Mouse (Mus musculus) skeletal muscle tissue, postnatal 0 days (tissue): ENCODE measurements around the gene Gm7544. TPM values are rescaled to one million over a fixed set of nuclear protein-coding genes. Genes with fewer than 3 reads are reported as not detected.

ENCODE experiments used
- polyA plus RNA-seq: library from polyadenylated mRNA; unstranded; fragments of >200 nt; fragmentation: Nextera tagmentation; extraction: Ambion mirVana; gene quantifications from 2 replicates; pipeline ENCODE4 v1.2.1, GENCODE M21; 2015

Gm7544 gene
- not detected in 2 replicates for polyA plus RNA-seq

DNA sequence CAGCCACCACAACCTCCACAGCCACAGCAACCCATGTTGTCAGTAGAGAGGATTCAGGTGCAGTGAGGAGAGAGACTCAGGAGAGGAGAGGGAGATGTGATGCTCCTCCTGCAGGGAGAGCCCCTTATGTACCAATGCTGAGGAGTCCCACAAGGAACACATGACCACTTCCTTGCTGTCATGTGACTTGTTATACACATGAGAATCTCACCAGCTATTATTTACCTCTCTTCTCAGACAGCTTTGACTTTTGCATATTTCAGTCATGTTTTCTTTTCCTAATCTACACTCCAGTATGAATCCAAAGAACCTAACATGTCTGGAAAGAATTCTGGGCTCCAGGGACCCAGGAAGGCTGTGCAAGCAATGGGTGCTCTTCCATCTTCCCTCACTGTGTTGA lies at the start of gene Gm7544:
Gm7544 (minus strand) TSS at position 101 of the 400 bp plus-strand sequence.

DNA sequence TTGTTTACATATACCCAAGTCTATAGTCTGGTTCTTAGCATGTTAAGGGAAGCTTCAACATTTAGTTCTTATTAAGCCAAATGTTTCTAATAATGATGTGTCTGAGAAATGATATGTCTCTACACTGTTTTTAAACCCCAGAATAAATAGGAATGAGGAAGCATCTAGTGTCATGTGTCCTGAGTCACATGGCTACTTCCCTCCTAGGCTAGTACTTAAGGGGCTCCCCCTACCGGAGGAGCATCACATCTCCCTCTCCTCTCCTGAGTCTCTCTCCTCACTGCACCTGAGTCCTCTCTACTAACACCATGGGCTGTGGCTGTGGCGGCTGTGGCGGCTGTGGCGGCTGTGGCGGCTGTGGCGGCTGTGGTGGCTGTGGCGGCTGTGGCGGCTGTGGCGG lies 44.5 kb upstream of the Gm7544 start, which contains the start of gene Gm47959:
Gm47959 (plus strand) TSS at position 243 of the 400 bp plus-strand sequence.

DNA sequence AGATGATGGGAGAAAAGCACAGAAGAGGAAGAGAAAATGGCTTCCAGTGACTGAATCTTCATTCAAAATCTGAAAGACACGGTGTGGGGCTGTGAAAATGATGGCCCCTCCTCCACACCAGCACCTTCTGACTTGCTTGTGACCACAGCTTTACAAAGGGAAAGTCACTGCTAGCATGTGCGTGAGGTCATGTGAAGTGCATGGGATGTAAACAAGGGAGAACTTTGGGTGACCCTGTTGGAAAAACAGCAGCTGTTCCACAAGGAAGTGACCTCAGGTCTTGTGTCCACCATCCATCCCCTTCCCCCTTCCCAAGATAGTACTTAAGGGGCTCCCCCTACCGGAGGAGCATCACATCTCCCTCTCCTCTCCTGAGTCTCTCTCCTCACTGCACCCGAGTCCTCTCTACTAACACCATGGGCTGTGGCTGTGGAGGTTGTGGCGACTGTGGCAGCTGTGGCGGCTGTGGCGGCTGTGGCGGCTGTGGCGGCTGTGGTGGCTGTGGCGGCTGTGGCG lies 4.1 kb upstream of the Gm7544 start, which contains the start of gene Gm47955:
Gm47955 (plus strand) TSS at position 417 of the 516 bp plus-strand sequence.

GRCm38 (mm10) chr1:82943295-82943694 lies 12.5 kb downstream of the Gm7544 start, which contains the start of gene A030003K21Rik:
Gene A030003K21Rik, minus strand, starts transcription at chr1:82943388.

DNA sequence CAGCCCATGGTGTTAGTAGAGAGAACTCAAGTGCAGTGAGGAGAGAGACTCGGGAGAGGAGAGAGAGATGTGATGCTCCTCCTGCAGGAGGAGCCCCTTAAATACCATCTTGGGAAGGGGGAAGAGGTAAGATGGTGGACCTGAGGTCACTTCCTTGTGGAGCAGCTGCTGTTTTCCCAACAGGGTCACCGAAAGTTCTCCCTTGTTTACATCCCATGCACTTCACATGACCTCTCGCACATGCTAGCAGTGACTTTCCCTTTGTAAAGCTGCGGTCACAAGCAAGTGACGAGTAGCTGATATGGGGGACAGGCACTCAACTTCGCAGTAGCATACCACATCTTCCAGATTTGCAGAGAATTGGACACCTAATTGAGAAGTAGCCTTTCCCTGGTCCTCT lies 24.5 kb downstream of the Gm7544 start, which contains the start of gene Gm6217:
Gm6217 (minus strand) TSS at position 74 of the 400 bp plus-strand sequence.

GRCm38 (mm10) chr1:82924650-82925049 lies 31.2 kb downstream of the Gm7544 start, which contains the start of gene A030014E15Rik:
Gene A030014E15Rik, plus strand, starts transcription at chr1:82924917.

GRCm38 (mm10) chr1:82913025-82913424 lies 42.8 kb downstream of the Gm7544 start, which contains the start of gene A030005L19Rik:
Gene A030005L19Rik, plus strand, starts transcription at chr1:82913325.

Other genes starting within 250 kb of the Gm7544 start
- 208 and 210 TPM in 2 replicates for gene Mff, start 231.1 kb downstream of the Gm7544 start, polyA plus RNA-seq
- gene Tm4sf20, start 187.6 kb downstream of the Gm7544 start, polyA plus RNA-seq: not detected in 2 replicates
- not detected in 2 replicates for gene Gm47791, start 184.8 kb downstream of the Gm7544 start, polyA plus RNA-seq
- gene Agfg1, start 116.5 kb downstream of the Gm7544 start, polyA plus RNA-seq: 12.4 and 14.5 TPM in 2 replicates
- gene A030005L19Rik, start 42.7 kb downstream of the Gm7544 start, polyA plus RNA-seq: not detected in 2 replicates
- gene A030014E15Rik, start 31.1 kb downstream of the Gm7544 start, polyA plus RNA-seq: not detected in 2 replicates
- not detected in 2 replicates for gene Gm6217, start 24.6 kb downstream of the Gm7544 start, polyA plus RNA-seq
- gene A030003K21Rik, start 12.6 kb downstream of the Gm7544 start, polyA plus RNA-seq: not detected in 2 replicates
- gene Gm47955, start 4.3 kb upstream of the Gm7544 start, polyA plus RNA-seq: not detected in 2 replicates
- not detected in 2 replicates for gene Gm47959, start 44.5 kb upstream of the Gm7544 start, polyA plus RNA-seq
- gene Slc19a3, start 82.4 kb upstream of the Gm7544 start, polyA plus RNA-seq: 0.16 and 0.41 TPM in 2 replicates
- not detected in 2 replicates for gene Krtap28-10, start 86.5 kb upstream of the Gm7544 start, polyA plus RNA-seq
- gene Gm47969, start 88.9 kb upstream of the Gm7544 start, polyA plus RNA-seq: not detected in 2 replicates
- gene A030005K14Rik, start 103.4 kb upstream of the Gm7544 start, polyA plus RNA-seq: not detected in 2 replicates
- 0.13 TPM in 1 of 2 replicates, not detected in the other for gene Krtap28-13, start 104.9 kb upstream of the Gm7544 start, polyA plus RNA-seq
- not detected in 2 replicates for gene Ccl20, start 160.8 kb upstream of the Gm7544 start, polyA plus RNA-seq
- gene Daw1, start 203.7 kb upstream of the Gm7544 start, polyA plus RNA-seq: not detected in 2 replicates